Mouse (Mus musculus): ENCODE measurements around the gene Tpm1. TPM values are rescaled to one million over a fixed set of nuclear protein-coding genes. Genes with fewer than 3 reads are reported as not detected.

Tpm1 gene
- total RNA-seq, 2 experiments from 2014 or later = 18,374 to 28,065 TPM

DNA sequence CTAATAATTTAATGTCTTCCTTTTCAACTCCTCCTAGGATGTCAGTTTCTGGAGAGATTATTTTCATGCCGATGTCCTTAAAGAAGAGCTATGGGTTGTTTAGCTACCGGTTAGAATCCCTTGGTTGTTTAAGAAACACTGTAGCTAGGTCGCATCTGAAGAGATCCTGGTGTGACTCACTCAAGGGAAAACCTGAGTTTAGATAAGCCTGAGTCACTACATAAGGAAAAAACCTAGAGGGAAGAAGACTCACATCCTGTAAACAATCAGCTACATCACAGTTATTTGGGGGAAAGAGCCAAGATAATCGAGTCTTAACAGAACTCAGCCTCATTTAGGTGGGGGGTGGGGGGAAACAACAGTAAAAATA, 3.9 kb downstream of the Tpm1 start:
- no peak for TF ChIP-seq CTCF (IDR thresholded peaks at IDR 0.05)
- intact Hi-C loops (cut with DNase I) = loop anchor here (5.0 kb wide), 3 partner anchors 112 to 167 kb away; no protein-coding TSS in a partner anchor
- Histone ChIP-seq H3K4me3 (peak overlapping the region; percentile 91), H3K27ac (peak overlapping the region; percentile 99)
- DNase-seq = no peak

DNA sequence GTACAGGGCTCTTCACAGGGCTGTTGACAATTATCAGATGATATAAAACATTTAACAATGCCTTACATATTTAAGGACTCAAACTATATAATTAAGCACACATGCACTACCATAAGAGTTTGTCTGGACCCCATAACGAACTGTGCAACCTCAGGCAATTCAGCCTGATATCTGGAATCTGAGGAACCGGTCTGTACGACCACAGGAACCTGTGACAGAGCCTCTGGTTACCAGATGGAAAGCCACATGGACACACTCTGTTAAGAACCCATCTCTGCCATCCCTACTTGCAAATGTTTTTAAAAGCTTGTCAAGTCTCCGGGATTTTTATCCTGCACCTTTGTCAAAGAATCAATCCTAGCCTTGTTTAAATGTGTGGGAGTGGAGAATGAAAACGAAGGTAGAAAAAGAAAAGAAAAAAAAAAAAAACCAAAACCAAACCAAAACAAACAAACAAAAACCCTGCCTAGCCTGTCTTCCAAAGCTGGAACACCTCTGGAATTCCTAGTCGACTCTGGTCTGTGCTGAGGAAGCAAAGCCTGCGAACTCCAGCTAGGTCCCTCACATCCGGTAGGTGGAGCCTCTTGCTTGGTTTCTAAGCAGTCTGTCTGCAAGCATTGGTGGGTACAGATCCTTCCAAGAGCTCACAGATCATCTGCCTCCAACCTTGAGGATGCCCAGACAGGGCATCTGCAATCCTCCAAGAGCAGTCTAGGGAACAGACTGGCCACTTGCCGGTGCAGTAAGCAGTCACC, 4.5 kb downstream of the Tpm1 start:
- H3K4me3 ChIP-seq = peak overlapping the region; percentile 91
- DNase-seq = peak; percentile 71
- intact Hi-C loops (cut with DNase I) = loop anchor here (1.0 to 5.0 kb wide), 4 partner anchors 43 to 168 kb away; no protein-coding TSS in a partner anchor
- H3K27ac ChIP-seq = peak overlapping the region; percentile 99
- TF ChIP-seq CTCF (IDR thresholded peaks at IDR 0.05) = peak; percentile 70

DNA sequence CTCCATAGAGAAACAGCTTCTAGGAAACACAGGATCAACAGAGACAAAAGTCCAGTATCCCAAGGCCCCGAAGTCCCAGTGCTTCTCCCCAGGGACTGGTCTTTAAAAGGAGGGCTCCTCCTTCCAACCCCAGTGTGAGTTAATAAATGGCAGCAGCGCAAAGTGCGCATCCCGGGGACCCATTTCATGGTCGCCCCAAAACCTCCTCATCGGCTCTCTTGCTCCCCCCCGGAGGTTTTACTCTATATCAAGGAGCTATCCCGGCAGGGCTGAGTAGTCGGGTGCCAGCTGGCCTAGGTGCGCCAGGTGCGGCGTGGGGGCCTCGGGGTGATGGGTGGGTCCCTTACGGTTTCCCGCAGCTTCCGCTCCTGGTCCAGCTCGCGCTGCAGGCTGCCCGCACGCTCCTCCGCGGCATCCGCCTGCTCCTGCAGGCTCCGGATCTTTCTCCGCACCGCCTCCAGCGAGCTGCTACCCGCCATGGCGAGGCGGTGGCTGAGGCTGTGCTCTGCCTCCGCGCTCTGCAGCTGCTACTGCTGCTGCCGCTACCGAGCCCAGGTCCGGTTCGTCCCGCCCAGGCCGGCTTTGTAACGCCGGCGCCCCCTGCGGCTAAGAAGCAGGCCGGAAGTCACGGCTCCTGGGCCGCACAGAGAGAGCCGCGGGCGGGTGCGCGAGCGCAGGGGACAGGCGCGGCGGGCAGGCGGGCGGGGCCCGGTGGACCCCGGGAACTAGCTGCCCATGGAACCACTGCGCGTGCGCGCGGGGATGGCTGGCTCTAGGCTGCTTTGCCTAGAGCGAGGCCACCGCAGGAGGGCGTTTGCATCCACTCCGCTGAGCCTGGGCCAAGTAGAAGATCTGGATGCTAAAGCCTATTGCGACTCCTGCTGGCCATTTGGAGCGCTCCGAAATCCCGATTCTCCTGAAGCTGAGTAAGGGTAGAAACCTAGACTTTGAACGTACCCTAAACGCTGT, 5.7 kb downstream of the Tpm1 start:
- peak overlapping the region; percentile 99 for H3K27ac ChIP-seq
- DNase-seq = peak; percentile 99
- intact Hi-C loops (cut with DNase I) = loop anchor here (1.0 kb wide), 1 partner anchor 42 kb away; no protein-coding TSS in a partner anchor
- TF ChIP-seq CTCF (IDR thresholded peaks at IDR 0.05) = no peak; the same call in none of the 2 replicates
- H3K4me3 ChIP-seq = peak overlapping the region; percentile 91

DNA sequence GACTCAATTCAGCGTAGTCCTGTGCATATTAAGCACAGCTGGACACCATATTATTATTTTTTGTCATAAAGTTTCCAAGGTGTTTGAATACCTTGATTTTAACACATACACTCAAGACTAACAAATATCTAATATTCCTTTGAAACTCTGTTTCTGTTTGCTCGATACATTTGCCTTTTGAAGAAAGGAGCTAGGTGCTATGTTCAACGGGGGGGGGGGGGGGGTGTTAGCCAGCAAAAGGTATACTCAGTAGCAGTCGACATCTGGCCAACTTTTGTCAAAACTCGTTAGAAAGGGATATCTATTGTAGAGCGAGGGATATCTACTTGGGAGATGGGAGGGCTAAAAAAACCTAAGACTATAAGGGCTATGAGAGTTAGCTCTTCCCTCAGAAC, 6.4 kb downstream of the Tpm1 start:
- intact Hi-C loops (cut with DNase I) = no loop called here
- TF ChIP-seq CTCF (IDR thresholded peaks at IDR 0.05) = no peak

DNA sequence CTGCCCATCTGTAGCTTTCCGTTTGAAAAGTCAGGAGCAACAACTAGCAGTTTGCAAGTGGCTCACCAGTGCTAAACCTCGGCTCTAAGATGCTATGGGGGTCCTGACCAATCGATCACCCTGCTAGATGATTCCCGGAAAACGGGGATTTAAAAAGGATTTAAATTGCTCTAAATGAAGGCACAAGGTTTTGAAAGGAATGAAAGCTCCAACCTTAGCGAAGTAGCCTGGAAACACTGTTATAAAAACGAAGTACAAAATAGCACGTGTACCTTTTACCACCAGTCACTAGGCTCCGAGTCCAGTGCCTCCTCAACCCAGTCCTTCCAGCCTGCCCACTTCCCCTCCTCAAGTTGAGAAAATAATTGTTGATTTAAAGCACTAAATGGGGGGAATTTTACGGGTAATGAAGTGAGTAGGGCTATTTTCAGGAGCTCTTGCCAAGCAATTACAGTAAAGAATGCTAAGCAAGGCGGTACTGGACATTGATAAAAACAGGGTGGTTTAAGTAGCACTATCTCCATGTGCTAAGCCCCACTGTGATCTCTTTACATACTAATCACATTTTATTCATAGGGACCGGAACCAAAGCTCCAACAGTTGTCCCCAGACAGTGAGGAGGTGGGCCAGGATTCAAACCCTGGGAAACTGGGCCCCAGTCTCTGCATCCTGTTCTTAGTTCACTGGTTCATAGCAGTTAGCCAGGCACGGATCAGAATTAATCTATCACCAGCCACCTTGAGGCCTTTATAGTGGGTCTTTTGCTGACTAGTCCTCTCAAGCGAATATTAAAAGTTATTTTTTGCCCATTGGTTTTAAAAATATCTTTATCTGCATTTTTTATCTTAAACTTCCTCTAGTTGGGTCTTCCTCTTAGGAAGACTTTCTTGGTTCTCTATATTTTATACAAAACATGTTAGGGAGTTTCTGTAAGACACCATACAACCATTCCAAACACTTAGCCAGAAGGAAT, 7.1 kb downstream of the Tpm1 start:
- intact Hi-C loops (cut with DNase I) = no loop called here
- H3K4me3 ChIP-seq = peak overlapping the region; percentile 91
- no peak for DNase-seq
- TF ChIP-seq CTCF (IDR thresholded peaks at IDR 0.05) = no peak
- peak overlapping the region; percentile 99 for H3K27ac ChIP-seq

More for the DNA sequence above, 6.4 kb downstream of the Tpm1 start:
- peak overlapping the region; percentile 91 for H3K4me3 ChIP-seq
- DNase-seq = no peak
- peak overlapping the region; percentile 99 for H3K27ac ChIP-seq

DNA sequence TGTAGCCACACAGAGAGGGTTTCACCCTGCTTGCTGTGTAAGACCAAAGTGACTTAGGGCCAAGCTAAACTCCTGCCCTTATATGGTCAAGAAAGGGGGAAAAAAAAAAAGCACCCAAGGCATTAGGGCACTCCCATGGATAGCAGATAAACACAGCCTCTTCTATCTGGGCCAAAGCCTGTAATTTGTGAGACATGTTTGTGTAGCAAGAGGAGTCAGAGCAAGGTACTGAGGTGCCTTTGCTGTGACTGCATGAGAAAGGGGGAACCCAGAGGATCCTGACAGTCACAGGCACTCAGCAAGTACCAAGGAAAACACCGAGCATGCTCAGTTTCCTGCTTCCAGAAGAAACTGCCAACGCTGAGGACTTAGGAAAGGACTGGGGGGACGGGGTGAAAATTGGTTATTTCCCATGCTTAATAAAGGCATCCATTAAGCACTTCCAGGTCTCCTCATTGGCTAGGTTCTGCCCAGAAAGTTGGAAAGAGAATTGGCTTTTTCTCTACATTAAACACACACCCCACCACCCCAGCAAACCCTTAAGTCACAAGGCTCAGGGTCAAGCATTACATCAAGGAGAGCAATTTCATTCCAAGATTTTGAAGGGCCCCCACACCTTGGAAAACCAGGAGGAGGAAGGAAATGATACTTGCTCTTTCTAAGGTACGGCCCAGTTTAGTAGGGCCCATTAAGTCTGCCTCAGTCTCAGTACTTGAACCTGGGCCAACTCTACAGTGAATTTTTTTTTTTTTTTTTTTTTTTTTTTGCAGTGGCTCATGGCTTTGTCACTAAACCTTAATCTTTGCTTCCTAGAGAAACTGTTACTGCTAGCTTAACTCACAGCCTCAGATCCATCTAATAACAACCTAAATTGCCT, 8.0 kb downstream of the Tpm1 start:
- Histone ChIP-seq H3K27ac (peak overlapping the region; percentile 99), H3K4me3 (peak overlapping the region; percentile 91)
- no peak for DNase-seq
- intact Hi-C loops (cut with DNase I) = no loop called here
- no peak for TF ChIP-seq CTCF (IDR thresholded peaks at IDR 0.05)

DNA sequence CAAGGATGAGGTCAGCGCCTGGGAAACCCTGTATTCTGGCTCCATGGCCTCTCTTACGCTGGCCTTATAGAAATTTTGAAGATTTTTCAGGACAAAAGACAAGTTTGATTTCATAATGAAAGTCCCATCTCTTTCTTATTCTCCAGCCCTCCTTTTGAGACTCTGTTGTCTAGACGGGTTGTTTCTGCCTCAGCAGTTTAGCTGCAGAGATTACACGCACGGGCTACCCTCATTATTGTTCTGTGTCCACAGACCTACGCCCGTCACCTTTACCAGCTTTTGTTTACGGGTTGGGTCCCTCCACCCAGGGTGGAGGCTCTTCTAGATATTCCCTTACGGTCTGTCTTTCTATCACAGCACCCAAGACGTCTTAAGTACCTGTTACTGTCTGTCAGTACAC, 9.3 kb downstream of the Tpm1 start:
- DNase-seq = peak; percentile 22
- peak overlapping the region; percentile 99 for H3K27ac ChIP-seq
- intact Hi-C loops (cut with DNase I) = no loop called here
- TF ChIP-seq CTCF (IDR thresholded peaks at IDR 0.05) = no peak
- peak overlapping the region; percentile 91 for H3K4me3 ChIP-seq

DNA sequence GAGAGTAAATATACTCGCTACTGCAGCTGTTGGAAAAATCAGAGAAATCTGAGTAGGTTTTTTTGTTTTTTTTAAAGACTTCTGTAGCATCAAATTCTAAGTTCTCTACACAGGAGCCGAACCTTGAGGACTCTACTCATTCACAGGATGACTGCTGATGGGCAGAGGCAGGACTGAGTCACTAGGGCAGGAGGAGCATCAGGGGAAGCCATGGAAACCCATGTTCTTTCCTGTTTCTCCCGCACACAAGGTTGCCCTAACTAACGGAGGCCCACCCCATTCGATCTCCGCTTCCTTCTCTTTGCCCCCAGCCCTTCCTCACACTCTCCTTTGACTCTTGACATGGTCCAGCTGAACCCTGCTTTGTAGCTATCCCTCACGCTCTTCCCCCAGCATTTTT, 10.5 kb downstream of the Tpm1 start:
- intact Hi-C loops (cut with DNase I) = no loop called here
- no peak for DNase-seq
- Histone ChIP-seq H3K27ac (peak overlapping the region; percentile 99), H3K4me3 (peak overlapping the region; percentile 91)
- no peak for TF ChIP-seq CTCF (IDR thresholded peaks at IDR 0.05)

DNA sequence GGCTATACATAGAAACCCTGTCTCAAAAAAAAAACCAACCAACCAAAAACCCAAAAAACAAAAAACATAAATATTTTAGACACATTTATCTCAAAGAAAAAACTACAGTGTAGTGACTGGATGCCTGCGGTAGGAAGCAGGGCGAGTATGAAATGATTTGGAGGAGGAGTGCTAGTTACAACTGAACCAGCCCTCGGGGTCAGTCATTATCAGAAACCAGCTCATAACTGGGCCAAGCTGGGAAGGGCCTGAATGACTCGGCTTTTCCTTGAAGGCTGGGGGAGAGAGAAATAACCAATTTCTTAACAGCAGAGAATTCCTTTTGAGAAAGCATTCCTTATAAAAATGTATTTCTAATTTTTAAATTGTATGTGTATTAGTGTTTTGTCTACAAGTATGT, 11.5 kb downstream of the Tpm1 start:
- DNase-seq = peak; percentile 15
- Histone ChIP-seq H3K27ac (peak overlapping the region; percentile 99), H3K4me3 (peak overlapping the region; percentile 36)
- intact Hi-C loops (cut with DNase I) = no loop called here
- no peak for TF ChIP-seq CTCF (IDR thresholded peaks at IDR 0.05)

DNA sequence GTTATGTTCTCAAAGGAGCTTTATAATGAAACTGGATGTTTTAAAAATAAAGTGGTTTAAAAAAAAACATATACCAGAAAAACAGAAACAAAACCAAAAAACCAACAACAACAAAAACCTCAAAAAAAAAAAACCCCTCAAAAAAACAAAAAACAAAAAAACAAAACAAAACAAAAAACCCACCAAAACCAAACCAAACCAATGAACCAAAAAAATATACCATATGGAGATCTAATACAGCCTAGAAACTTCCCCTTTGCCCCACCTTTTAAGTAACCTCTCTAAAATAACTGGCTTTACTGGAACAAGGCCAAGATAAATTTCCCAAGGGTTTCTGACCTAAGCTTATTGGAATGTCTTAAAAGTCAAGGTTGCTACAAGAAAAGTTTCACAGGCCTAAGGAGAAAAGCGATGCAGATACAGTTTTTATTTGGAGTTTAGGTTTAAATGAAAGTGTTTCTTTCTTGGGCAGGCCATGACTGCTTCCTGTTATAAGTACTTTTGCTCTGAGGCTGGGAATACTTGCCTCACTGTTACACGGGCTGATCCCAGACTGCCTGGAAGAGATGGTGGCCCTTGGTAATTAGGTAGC, 12.6 kb downstream of the Tpm1 start:
- DNase-seq = peak; percentile 15
- Histone ChIP-seq H3K4me3 (peak overlapping the region; percentile 53), H3K27ac (peak overlapping the region; percentile 99)
- intact Hi-C loops (cut with DNase I) = no loop called here
- no peak for TF ChIP-seq CTCF (IDR thresholded peaks at IDR 0.05)

All from gastrocnemius, adult 2 months (tissue).